Comparison of ENCODE assay signal across 8 mouse cellular contexts in genomic region chr8:90908580-90909471, GRCm38 (mm10).
DNase-seq lines count a peak whose midpoint lies in the region; ATAC-seq and TF ChIP-seq lines count a peak whose summit lies in the region.

No protein-coding gene starts in this region.

- peak overlapping the region; percentile 86 for H3K9ac ChIP-seq in hindbrain, embryonic 13.5 days

- no peak; the same call in none of the 2 replicates for TF ChIP-seq CTCF in left cerebral cortex, adult 2 months (IDR thresholded peaks at IDR 0.05)

- H3K4me2 ChIP-seq in hindbrain, embryonic 13.5 days = peak overlapping the region; percentile 98

- H3K4me1 ChIP-seq in hindbrain, embryonic 13.5 days (replicated peaks) = peaks cover 18% of the 10 kb centered on the region; the same call in 1 of the 2 replicates

- peak; percentile 65 for DNase-seq in R1 (ENCODE audit: low read depth, low spot score)
- DNase-seq in cerebellum, postnatal 25 days = peak; percentile 59 to 64
- peak; percentile 29 to 34 for DNase-seq in frontal cortex, postnatal 25 days (ENCODE audit: low spot score in 2 of 2)
- DNase-seq in left cerebral cortex, adult 2 months (ENCODE audit: extremely low spot score in 1 of 2, low spot score in 2 of 2) = peak; percentile 44 to 60
- peak; percentile 46 for DNase-seq in right cerebral cortex, adult 18-20 months
- DNase-seq in urinary bladder, postnatal 14 days (ENCODE audit: low spot score) = peak; percentile 52

- peak overlapping the region; percentile 81 for H3K4me3 ChIP-seq in hindbrain, embryonic 13.5 days
- peak overlapping the region; percentile 98 for H3K4me3 ChIP-seq in left cerebral cortex, adult 2 months
- peak overlapping the region; percentile 33 for H3K4me3 ChIP-seq in macrophage (ENCODE audit: inconsistent target)

- no peaks in the 10 kb centered on the region for H3K27me3 ChIP-seq in hindbrain, embryonic 13.5 days

- under 1% methylated on average over 69 of the region's 89 CpGs for WGBS in hindbrain, embryonic 13.5 days
- under 1% methylated on average over 62 of the region's 89 CpGs for WGBS in macrophage (ENCODE audit: missing documents)

- no peaks in the 10 kb centered on the region for H3K36me3 ChIP-seq in hindbrain, embryonic 13.5 days
- no peaks in the 10 kb centered on the region for H3K36me3 ChIP-seq in macrophage (ENCODE audit: inconsistent target)

- no peaks in the 10 kb centered on the region for H3K9me3 ChIP-seq in hindbrain, embryonic 13.5 days

- peak overlapping the region; percentile 89 for H3K27ac ChIP-seq in hindbrain, embryonic 13.5 days
- peak overlapping the region; percentile 93 for H3K27ac ChIP-seq in left cerebral cortex, adult 2 months
- H3K27ac ChIP-seq in macrophage = peak overlapping the region; percentile 22

- peaks cover 43% of the 10 kb centered on the region for H3K79me2 ChIP-seq in macrophage (ENCODE audit: inconsistent target)

- peak; percentile 67 for ATAC-seq in hindbrain, embryonic 13.5 days (ENCODE audit: low FRiP score)

- intact Hi-C loops in left cerebral cortex, adult 2 months (cut with DNase I) = loop anchor here (1.0 to 2.0 kb wide), 4 partner anchors 32 to 81 kb away; partner anchors contain the start of gene Chd9

Comparison
In these comparisons a context has a peak if more than half of its experiments do, and no peak if none do; other contexts are left out.
1. Peak in every context shown above with its lines: DNase-seq, ATAC-seq, H3K4me3 ChIP-seq and H3K27ac ChIP-seq.
2. H3K27ac ChIP-seq: peak in every context shown above with its lines; median percentile 93 in left cerebral cortex, adult 2 months; 89 in hindbrain, embryonic 13.5 days; 22 in macrophage.
3. H3K4me3 ChIP-seq: peak in every context shown above with its lines; median percentile 98 in left cerebral cortex, adult 2 months; 81 in hindbrain, embryonic 13.5 days; 33 in macrophage.